16 mouse cellular contexts compared by ENCODE assay signal in the genomic region with DNA sequence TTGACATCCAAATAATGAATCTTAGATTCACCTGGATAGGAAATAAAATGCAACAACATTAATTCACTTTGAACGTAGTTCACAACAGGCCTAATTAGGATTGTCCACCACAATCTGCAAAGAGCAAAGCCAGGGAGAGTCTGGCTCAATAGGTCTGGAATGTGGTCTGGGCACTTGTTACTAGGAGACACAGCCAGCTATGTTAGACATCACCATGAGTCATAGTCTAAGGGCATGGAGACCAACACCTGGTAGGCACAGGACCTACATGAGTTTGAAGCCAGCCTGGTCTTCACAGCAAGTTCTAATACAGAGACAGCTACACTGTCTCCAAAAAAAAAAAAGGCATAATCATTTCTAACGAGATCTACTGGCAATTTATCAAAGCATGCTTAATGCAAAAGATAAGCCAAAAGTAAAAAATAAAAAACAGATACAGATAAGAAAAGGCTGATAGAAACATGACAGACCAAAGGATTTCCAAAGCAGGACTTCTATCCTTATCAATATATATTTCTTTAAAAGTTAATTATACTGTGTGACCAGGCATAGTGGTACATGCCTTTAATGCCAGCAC.
DNase-seq lines count a peak whose midpoint lies in the region; ATAC-seq and TF ChIP-seq lines count a peak whose summit lies in the region.
"Had no signal": no experiment of that assay in that cellular context is flagged by ENCODE, and none has a peak within 500 bp of the region (broad histone marks: within the 10 kb centered on the region; RNA-seq: fewer than 3 reads in every experiment).

No protein-coding gene starts in this region.

- 80% methylated on average over 2 of the region's 2 CpGs for WGBS in heart, embryonic 10.5 days
- 55% methylated on average over 2 of the region's 2 CpGs for WGBS in lung, postnatal 0 days

- H3K4me1 ChIP-seq in heart, embryonic 10.5 days: 0 out of 2 replicates have a peak, but pooled peaks cover 3% of the 10 kb centered on the region
- H3K4me1 ChIP-seq in lung, postnatal 0 days (ENCODE audit: insufficient read depth, low read depth, low read length): no peaks in the 10 kb centered on the region

- DNase-seq in heart, adult 8-10 months (ENCODE audit: low spot score): peak; percentile 17
- no peak for DNase-seq in heart, embryonic 10.5 days (ENCODE audit: low spot score)
- DNase-seq in 3134 (ENCODE audit: extremely low read depth, insufficient read length, low spot score): peak; percentile 46
- DNase-seq in NIH3T3 (ENCODE audit: low read depth): peak; percentile 59
- DNase-seq in lung, postnatal 0 days (ENCODE audit: low spot score): peak; percentile 82
- DNase-seq in spleen, postnatal 4 days (ENCODE audit: low spot score in 2 of 2): no peak
- no peak for DNase-seq in frontal cortex, postnatal 25 days (ENCODE audit: low spot score in 2 of 2)
- no peak for DNase-seq in cerebellum, adult 8-10 months
- DNase-seq: cerebellum, postnatal 14 days; gastrocnemius, postnatal 36 days; layer of hippocampus, postnatal 36 days; left cerebral cortex, postnatal 4 days; thymus, postnatal 4 days had no signal

- no peak for TF ChIP-seq CTCF in lung, postnatal 0 days (IDR thresholded peaks at IDR 0.05)

- TF ChIP-seq EP300 in lung, postnatal 0 days (IDR thresholded peaks at IDR 0.05): peak; percentile 76

- H3K9ac ChIP-seq in lung, postnatal 0 days (replicated peaks; ENCODE audit: low read depth): no peak overlapping the region
- H3K9ac ChIP-seq: hindbrain, embryonic 14.5 days; midbrain, embryonic 13.5 days had no signal

- no peaks in the 10 kb centered on the region for H3K27me3 ChIP-seq in heart, embryonic 10.5 days (ENCODE audit: insufficient read depth, poor library complexity, severe bottlenecking)
- no peaks in the 10 kb centered on the region for H3K27me3 ChIP-seq in lung, postnatal 0 days (replicated peaks; ENCODE audit: insufficient read depth, low read length)
- H3K27me3 ChIP-seq: midbrain, embryonic 13.5 days had no signal

- H3K36me3 ChIP-seq in heart, embryonic 10.5 days: no peaks in the 10 kb centered on the region
- H3K36me3 ChIP-seq in lung, postnatal 0 days (ENCODE audit: insufficient read depth, low read length): no peaks in the 10 kb centered on the region
- H3K36me3 ChIP-seq: midbrain, embryonic 13.5 days had no signal

- H3K4me2 ChIP-seq in lung, postnatal 0 days (replicated peaks; ENCODE audit: low read depth, low read length): no peak overlapping the region
- H3K4me2 ChIP-seq: hindbrain, embryonic 14.5 days; liver, embryonic 11.5 days; midbrain, embryonic 13.5 days had no signal

- H3K27ac ChIP-seq in heart, embryonic 10.5 days: no peak overlapping the region
- H3K27ac ChIP-seq in lung, postnatal 0 days (ENCODE audit: low read length): no peak overlapping the region
- H3K27ac ChIP-seq: hindbrain, embryonic 14.5 days; midbrain, embryonic 13.5 days had no signal

- no peak overlapping the region for H3K4me3 ChIP-seq in heart, embryonic 10.5 days
- no peak overlapping the region for H3K4me3 ChIP-seq in lung, postnatal 0 days (ENCODE audit: low read depth, low read length)
- H3K4me3 ChIP-seq: midbrain, embryonic 13.5 days had no signal

- no peaks in the 10 kb centered on the region for H3K9me3 ChIP-seq in heart, embryonic 10.5 days
- no peaks in the 10 kb centered on the region for H3K9me3 ChIP-seq in lung, postnatal 0 days (ENCODE audit: low read length)
- H3K9me3 ChIP-seq: midbrain, embryonic 13.5 days had no signal

- ATAC-seq in lung, postnatal 0 days: peak; percentile 98
- ATAC-seq: midbrain, embryonic 13.5 days had no signal

Comparison
In these comparisons a context has a peak if more than half of its experiments do, and no peak if none do; other contexts are left out.
1. DNase-seq: peak in heart, adult 8-10 months (single experiment), 3134 (single experiment), NIH3T3 (single experiment) and lung, postnatal 0 days (single experiment); none in heart, embryonic 10.5 days (single experiment), spleen, postnatal 4 days (0 of 2), frontal cortex, postnatal 25 days (0 of 2) and cerebellum, adult 8-10 months (single experiment).